Mouse (Mus musculus) lung, embryonic 14.5 days (tissue): Measurements from ENCODE around the gene Efna5. TPM values are rescaled to one million over a fixed set of nuclear protein-coding genes. Genes with fewer than 3 reads are reported as not detected.
A peak's percentile ranks its signal among the peaks of the same experiment; 100 is the strongest.

Source experiments
- ATAC-seq: fragments of 200-750 bp; cut with Nextera tagmentation; 2 replicates; pipeline ENCODE4 v1.8.0; 2017; ENCODE audit warnings: mild to moderate bottlenecking, moderate TSS enrichment, moderate library complexity; ENCODE audit not compliant: insufficient read depth
- DNase-seq: peaks from one replicate; pipeline ENCODE4 v3.0.0-alpha.2; 2015
- H3K27ac ChIP-seq: fragments of 300-500 bp; sonication (generic); 2 replicates; pipeline ENCODE4 v1.5.1; 2014; ENCODE audit warnings: low read depth, mild to moderate bottlenecking, moderate library complexity
- H3K27me3 ChIP-seq: fragments of 300-500 bp; sonication (generic); 2 replicates; pipeline ENCODE4 v1.6.1; 2014; ENCODE audit warnings: low read length, control low read depth; ENCODE audit not compliant: insufficient read depth
- H3K36me3 ChIP-seq: fragments of 300-500 bp; sonication (generic); 2 replicates; pipeline ENCODE4 v1.6.1; 2014; ENCODE audit warnings: control low read depth; ENCODE audit not compliant: insufficient read depth
- H3K4me1 ChIP-seq: fragments of 300-500 bp; sonication (generic); 2 replicates; pipeline ENCODE4 v1.6.1; 2014; ENCODE audit warnings: antibody characterized with exemption, control low read depth; ENCODE audit not compliant: insufficient read depth
- H3K4me2 ChIP-seq: fragments of 300-500 bp; sonication (generic); 2 replicates; pipeline ENCODE4 v1.6.1; 2014; ENCODE audit warnings: mild to moderate bottlenecking
- H3K4me3 ChIP-seq: fragments of 300-500 bp; sonication (generic); 2 replicates; pipeline ENCODE4 v1.5.1; 2014; ENCODE audit warnings: low read depth, low read length
- H3K9ac ChIP-seq: fragments of 300-500 bp; sonication (generic); 2 replicates; pipeline ENCODE4 v1.6.1; 2014
- H3K9me3 ChIP-seq: fragments of 300-500 bp; sonication (generic); 2 replicates; pipeline ENCODE4 v1.6.1; 2016; ENCODE audit warnings: low read depth, low read length, control low read depth
- CTCF ChIP-seq: IDR thresholded peaks from 2 replicates; pipeline ENCODE4 v1.5.1; 2016; ENCODE audit warnings: antibody characterized with exemption, low read depth
- WGBS: fragments of 180-500 bp; shearing (Covaris S2); extraction: QIAGEN DNeasy Blood & Tissue Kit; methylation state at CpG from one replicate; pipeline ENCODE4 v1.1.7; 2014; 5-methylcytosine and 5-hydroxymethylcytosine counted together
- polyA plus RNA-seq: library from polyadenylated mRNA; unstranded; fragments of >200 nt; fragmentation: Nextera tagmentation; extraction: Ambion mirVana; gene quantifications from 2 replicates; pipeline ENCODE4 v1.2.1, GENCODE M21; 2014

Efna5 gene
- polyA plus RNA-seq, 1 experiment from 2014 or later = 14.8 TPM

DNA sequence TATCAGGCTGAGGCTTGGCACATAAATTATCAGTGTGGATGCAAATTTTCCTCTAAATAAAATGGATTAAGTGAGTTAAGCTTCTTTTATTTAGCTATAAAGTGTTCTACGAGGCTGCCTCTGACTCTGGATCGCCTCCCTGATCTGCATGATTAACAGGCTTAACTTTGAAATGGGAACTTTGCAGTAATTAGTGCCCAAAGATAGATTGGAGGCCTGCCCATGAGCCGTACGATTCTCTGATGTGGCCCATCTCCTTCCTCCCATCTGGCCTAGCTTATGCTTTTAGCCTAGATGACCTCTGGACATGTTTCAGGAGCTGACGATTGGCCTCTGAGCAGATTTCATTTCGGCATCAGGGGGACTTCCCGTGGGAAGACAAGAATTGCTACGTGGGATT is 273.0 kb downstream of the Efna5 start:
- Histone ChIP-seq H3K36me3 (no peaks in the 10 kb centered on the region), H3K4me1 (no peaks in the 10 kb centered on the region), H3K4me2 (no peak overlapping the region), H3K4me3 (no peak overlapping the region), H3K27ac (no peak overlapping the region), H3K9me3 (no peaks in the 10 kb centered on the region), H3K9ac (no peak overlapping the region), H3K27me3 (no peaks in the 10 kb centered on the region)
- ATAC-seq (no peak), DNase-seq (no peak)
- 71% methylated on average over 8 of the region's 8 CpGs for WGBS
- no peak for TF ChIP-seq CTCF

DNA sequence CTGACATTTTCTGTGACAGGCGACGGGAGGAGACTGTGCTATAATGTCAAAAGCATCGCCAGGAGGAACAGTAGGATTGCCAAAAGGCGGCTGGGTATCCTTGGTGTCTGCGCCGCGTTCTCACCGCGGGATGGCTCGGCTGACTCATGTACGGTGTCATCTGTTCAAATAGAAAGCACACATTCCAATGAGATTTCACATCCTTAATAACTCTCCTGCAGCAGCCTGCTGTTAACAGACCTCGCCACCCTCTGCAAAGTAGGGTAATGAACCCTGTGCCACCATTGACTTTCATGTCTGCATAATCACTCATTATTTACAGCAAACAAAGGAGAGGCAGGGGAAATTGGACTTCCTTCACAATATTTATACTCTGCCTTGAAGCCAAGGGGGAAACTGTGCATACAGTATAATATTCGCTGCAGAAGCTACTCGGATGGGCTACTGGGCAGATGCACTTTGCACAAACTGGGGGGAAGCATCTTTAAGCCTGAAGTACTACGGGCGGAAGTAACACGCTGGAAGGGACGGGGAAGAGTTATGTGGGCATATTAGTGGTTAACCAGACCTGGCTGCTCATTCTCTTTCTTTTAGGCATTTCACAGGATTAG is 273.7 kb downstream of the Efna5 start:
- H3K4me3 ChIP-seq = no peak overlapping the region
- H3K9ac ChIP-seq = no peak overlapping the region
- H3K36me3 ChIP-seq = no peaks in the 10 kb centered on the region
- WGBS = 85% methylated on average over 18 of the region's 18 CpGs
- H3K4me2 ChIP-seq = no peak overlapping the region
- no peak for TF ChIP-seq CTCF
- no peak overlapping the region for H3K27ac ChIP-seq
- DNase-seq = no peak
- ATAC-seq = no peak
- no peaks in the 10 kb centered on the region for H3K27me3 ChIP-seq
- H3K4me1 ChIP-seq = no peaks in the 10 kb centered on the region
- no peaks in the 10 kb centered on the region for H3K9me3 ChIP-seq

DNA sequence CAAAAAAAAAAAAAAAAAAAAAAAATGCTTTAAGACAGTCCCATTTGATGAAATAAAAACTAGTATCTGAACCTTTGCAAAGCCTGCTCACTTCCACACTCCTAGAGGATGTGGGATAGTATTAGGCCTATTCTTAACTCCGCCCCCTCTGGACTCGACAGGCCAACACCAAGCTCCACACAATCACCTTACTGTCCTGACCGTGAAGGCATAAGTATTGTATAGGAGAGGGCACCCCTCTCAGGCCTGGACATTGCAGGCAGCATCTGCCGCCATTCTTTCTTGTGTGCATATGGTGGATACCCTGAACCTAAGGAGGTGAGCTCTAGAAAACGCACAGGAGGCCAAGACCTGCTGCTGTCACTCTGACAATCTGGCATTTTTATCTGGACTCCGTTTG is 274.4 kb downstream of the Efna5 start:
- no peak for DNase-seq
- no peak for ATAC-seq
- WGBS = 81% methylated on average over 6 of the region's 6 CpGs
- Histone ChIP-seq H3K27ac (no peak overlapping the region), H3K4me2 (no peak overlapping the region), H3K36me3 (no peaks in the 10 kb centered on the region), H3K27me3 (no peaks in the 10 kb centered on the region), H3K9ac (no peak overlapping the region), H3K4me1 (no peaks in the 10 kb centered on the region), H3K9me3 (no peaks in the 10 kb centered on the region), H3K4me3 (no peak overlapping the region)
- no peak for TF ChIP-seq CTCF

DNA sequence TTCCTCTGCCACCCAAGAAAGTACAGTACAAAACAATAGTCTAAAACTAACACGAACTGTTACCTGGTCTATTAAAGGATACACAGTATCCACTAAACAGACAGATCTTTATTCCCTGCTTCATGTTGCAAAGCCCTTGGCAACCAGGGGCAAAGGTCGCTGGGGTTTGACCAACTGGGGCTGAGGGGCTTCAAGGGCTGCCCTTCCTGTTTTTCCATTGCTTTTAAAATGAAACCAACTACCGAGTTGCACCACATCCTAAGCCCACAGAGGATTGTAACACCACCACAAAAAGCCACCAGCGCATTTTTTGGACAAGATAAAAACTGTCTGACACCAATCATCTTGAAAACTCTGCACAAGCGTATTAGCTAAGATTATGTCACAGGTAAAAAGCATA is 276.8 kb downstream of the Efna5 start:
- no peaks in the 10 kb centered on the region for H3K4me1 ChIP-seq
- no peak for TF ChIP-seq CTCF
- H3K27me3 ChIP-seq = no peaks in the 10 kb centered on the region
- no peak overlapping the region for H3K27ac ChIP-seq
- H3K9ac ChIP-seq = no peak overlapping the region
- 72% methylated on average over 5 of the region's 5 CpGs for WGBS
- ATAC-seq (no peak), DNase-seq (no peak)
- no peaks in the 10 kb centered on the region for H3K36me3 ChIP-seq
- no peak overlapping the region for H3K4me2 ChIP-seq
- H3K4me3 ChIP-seq = no peak overlapping the region
- no peaks in the 10 kb centered on the region for H3K9me3 ChIP-seq

DNA sequence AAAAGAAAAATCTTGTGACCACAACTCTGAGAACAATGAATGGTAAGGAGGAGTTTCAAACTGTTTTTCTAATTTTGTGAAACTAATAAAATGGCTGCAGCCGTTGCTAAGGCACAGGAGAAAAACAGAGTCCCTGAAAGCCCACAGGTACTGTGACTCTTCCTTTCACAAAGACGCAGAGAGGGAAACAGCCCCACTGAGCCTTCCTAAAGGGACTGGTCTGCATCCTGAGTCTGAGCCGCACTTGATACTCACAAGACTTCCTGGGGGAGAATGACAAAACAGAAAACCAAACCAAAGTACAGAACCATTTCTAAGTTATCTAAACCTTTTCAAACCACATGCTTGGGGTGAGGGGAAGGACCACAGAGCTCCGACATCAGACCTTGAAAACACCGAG is 277.5 kb downstream of the Efna5 start:
- ATAC-seq = no peak
- TF ChIP-seq CTCF = no peak
- Histone ChIP-seq H3K27ac (no peak overlapping the region), H3K4me2 (no peak overlapping the region), H3K27me3 (no peaks in the 10 kb centered on the region), H3K9ac (no peak overlapping the region), H3K9me3 (no peaks in the 10 kb centered on the region), H3K4me1 (no peaks in the 10 kb centered on the region), H3K36me3 (no peaks in the 10 kb centered on the region), H3K4me3 (no peak overlapping the region)
- no peak for DNase-seq
- WGBS = 66% methylated on average over 5 of the region's 5 CpGs

DNA sequence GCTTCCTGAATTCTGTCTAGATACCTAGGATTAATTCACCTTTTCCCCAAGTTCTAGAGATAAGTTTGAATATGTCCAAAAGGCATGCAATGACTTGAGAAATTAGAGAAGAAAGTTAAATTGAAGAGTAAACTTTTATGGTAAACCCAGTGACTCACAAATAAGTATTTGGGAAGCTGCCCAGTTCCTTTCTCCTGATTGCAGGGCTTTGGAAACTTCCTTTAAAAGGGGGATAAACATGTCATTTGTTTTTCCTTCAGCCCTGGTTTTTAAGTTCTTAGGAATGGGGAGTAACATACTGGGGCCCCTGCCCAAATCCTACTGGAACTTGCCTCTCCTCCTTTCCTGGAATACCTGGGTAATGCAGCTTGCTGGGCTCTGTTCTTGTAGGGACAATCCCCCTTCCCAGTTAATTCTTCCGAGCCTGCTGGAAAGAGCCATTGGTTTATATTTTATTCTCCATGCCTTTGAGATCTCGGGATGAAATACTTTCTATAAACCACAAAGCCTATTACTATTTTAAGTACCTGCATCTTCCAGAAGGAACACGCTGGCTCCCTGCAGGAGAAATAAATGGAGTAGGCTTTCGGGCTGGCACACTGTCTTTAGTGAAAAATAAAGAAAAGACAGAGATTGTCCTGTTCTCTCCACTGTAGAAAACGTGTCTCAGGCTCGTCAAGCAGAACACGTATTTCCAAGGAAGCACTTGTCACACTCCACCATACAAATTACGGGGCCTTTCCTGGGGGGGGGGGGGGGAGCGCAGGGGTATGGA is 282.2 kb downstream of the Efna5 start:
- H3K4me2 ChIP-seq = no peak overlapping the region
- WGBS = 59% methylated on average over 9 of the region's 9 CpGs
- H3K9me3 ChIP-seq = no peaks in the 10 kb centered on the region
- ATAC-seq (no peak), DNase-seq (peak; percentile 61)
- no peak overlapping the region for H3K9ac ChIP-seq
- no peaks in the 10 kb centered on the region for H3K4me1 ChIP-seq
- H3K27ac ChIP-seq = no peak overlapping the region
- H3K27me3 ChIP-seq = no peaks in the 10 kb centered on the region
- no peaks in the 10 kb centered on the region for H3K36me3 ChIP-seq
- no peak overlapping the region for H3K4me3 ChIP-seq
- no peak for TF ChIP-seq CTCF

DNA sequence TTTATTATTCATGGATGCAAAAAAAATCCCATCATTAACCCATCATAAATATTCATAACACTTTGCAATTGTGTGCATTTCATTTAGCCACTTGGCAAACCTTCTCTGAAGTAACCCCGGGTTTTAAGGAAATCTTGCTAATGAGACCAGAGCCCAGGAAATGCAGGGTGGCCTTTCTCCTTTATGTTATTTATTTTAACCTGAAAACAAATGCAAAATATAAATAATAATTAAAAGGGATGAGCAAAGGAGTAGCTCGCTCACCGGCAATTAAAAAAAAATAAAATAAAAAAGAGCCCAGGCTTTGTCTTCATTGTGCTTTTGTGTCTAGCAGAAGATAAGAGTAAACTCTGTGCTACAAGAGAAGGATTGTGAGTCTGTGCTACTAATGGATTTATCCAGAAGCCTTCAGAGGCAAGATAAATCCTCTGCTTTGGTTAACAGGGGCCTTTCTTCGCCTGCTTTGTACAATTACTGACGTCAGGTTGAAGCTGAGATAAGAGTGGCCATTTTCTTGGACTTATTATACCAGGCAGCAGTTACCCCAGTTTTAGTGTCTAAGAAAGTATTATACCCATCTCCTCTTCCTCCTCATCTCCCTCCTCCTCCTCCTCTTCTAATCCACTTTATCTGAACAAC is 288.6 kb downstream of the Efna5 start:
- H3K27me3 ChIP-seq = no peaks in the 10 kb centered on the region
- no peak overlapping the region for H3K27ac ChIP-seq
- H3K9me3 ChIP-seq = no peaks in the 10 kb centered on the region
- H3K4me1 ChIP-seq = no peaks in the 10 kb centered on the region
- H3K36me3 ChIP-seq = no peaks in the 10 kb centered on the region
- ATAC-seq (no peak), DNase-seq (no peak)
- H3K4me3 ChIP-seq = no peak overlapping the region
- H3K9ac ChIP-seq = no peak overlapping the region
- TF ChIP-seq CTCF = no peak
- 66% methylated on average over 5 of the region's 5 CpGs for WGBS
- H3K4me2 ChIP-seq = no peak overlapping the region
